Mouse (Mus musculus) ES-E14 (cell line): ENCODE measurements around the gene Mprip.

Source experiments
- CHD2 ChIP-seq: IDR thresholded peaks from 2 replicates; pipeline ENCODE4 v1.6.1; 2014; ENCODE audit warnings: mild to moderate bottlenecking, low read depth, low read length, inconsistent platforms
- HCFC1 ChIP-seq: IDR thresholded peaks from 2 replicates; pipeline ENCODE4 v1.6.1; 2012; ENCODE audit warnings: low read length, inconsistent platforms, borderline replicate concordance; ENCODE audit not compliant: insufficient read depth
- MAFK ChIP-seq: IDR thresholded peaks from 2 replicates; pipeline ENCODE4 v1.6.1; 2014; ENCODE audit warnings: mild to moderate bottlenecking, low read depth, low read length, inconsistent platforms; ENCODE audit not compliant: insufficient read depth
- ZC3H11A ChIP-seq: IDR thresholded peaks from 2 replicates; pipeline ENCODE4 v1.6.1; 2012; ENCODE audit warnings: low read depth, mild to moderate bottlenecking, inconsistent platforms, low read length, borderline replicate concordance
- ZNF384 ChIP-seq: IDR thresholded peaks from 2 replicates; pipeline ENCODE4 v1.6.1; 2012; ENCODE audit warnings: low read depth, low read length, inconsistent platforms

GRCm38 (mm10) chr11:59653003-59653402 is 8.1 kb upstream of the Mprip start:
- no peak for TF ChIP-seq ZC3H11A
- TF ChIP-seq HCFC1, result no peak
- no peak for TF ChIP-seq CHD2
- no peak for TF ChIP-seq ZNF384
- no peak for TF ChIP-seq MAFK
